Mouse (Mus musculus) frontal cortex, adult (tissue): ENCODE results near the gene Nxn.

Source experiments
- ATAC-seq: cut with Nextera tagmentation; 2 replicates; pipeline ENCODE4 v1.9.2; 2017; ENCODE audit warnings: mild to moderate bottlenecking, moderate library complexity, mixed read lengths; ENCODE audit not compliant: low TSS enrichment

Nxn gene

GRCm38 (mm10) chr11:76363178-76363577 is 35.8 kb downstream of the Nxn start:
- ATAC-seq, result no peak

DNA sequence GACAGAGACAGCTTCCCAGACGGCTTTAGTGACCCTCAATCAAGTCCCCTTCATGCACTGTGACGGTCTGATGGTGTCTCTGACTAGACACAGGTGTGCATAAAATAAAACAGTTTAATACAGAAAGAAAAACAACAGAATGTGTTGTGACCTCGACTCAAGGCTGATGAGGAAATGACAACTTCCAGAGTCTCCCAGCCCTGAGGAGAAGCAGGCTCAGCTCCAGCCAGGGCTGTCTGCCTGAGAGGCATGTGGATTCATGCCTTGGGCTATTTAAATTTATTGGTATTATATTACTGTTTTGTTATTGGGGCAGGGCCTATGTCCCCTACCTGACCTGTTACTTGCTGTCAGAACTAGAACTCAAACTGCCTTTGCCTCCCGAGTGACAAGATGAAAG is 37.5 kb downstream of the Nxn start:
- no peak for ATAC-seq

- no peak for ATAC-seq
Observed at GRCm38 (mm10) chr11:76360255-76360654, 38.7 kb downstream of the Nxn start.

- ATAC-seq, result no peak
Observed at GRCm38 (mm10) chr11:76358628-76359320, 40.2 kb downstream of the Nxn start.

DNA sequence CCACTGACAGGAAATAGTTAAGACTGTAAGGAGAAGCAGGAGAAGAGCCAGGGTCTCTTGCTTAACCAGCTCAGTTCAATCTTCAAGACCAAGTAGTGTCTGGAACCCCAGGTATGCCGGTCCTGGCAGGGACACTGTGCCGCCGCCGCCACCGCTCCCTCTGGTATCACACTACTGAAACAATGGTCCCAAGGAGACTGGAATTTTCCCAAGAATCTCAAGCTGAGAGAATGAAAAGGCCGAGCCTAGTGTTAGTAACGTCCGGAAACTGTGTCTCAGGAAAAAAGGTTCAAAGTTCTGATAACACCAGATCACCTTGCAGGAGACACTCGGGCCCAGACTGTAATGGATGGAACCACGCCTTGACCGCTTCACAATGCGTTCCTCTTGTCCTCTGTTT is 41.5 kb downstream of the Nxn start:
- no peak for ATAC-seq

GRCm38 (mm10) chr11:76356091-76356490 is 42.8 kb downstream of the Nxn start:
- ATAC-seq, result no peak

GRCm38 (mm10) chr11:76355425-76355824 is 43.5 kb downstream of the Nxn start:
- no peak for ATAC-seq

- no peak for ATAC-seq
Observed at GRCm38 (mm10) chr11:76352861-76353558, 45.9 kb downstream of the Nxn start.

GRCm38 (mm10) chr11:76351624-76352011 is 47.3 kb downstream of the Nxn start:
- no peak for ATAC-seq

DNA sequence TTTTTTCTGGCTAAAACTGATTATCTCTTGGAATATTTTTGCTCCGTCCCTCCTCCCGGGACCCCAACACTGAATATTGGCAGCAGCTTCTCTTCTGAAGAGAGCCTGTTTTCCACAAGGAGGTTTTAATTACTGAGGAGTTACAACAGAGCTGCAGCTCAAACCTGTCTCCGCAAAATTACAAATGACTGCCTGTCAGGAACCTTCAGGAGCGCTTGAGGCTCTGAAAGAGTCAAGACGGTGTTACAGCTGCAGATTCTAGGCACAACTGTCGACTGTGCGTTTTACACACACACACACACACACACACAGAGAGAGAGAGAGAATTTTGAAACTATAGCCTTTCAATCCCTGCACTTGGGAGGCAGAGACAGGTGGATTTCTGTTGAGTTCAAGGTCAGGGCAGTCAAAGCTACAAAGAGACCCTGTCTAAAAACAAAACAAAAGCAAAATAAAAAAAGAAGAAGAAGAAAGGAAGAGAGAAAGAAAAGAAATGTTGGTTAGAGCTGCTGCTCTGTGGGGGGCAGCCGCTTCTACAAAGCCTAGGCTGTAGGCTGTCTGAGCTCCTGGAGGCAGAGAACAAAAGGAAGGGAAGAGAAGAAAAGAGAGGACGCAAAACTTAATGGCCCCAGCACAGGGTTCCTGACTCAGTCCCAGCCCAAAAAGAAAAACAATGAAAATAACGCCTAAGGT is 47.9 kb downstream of the Nxn start:
- no peak for ATAC-seq

DNA sequence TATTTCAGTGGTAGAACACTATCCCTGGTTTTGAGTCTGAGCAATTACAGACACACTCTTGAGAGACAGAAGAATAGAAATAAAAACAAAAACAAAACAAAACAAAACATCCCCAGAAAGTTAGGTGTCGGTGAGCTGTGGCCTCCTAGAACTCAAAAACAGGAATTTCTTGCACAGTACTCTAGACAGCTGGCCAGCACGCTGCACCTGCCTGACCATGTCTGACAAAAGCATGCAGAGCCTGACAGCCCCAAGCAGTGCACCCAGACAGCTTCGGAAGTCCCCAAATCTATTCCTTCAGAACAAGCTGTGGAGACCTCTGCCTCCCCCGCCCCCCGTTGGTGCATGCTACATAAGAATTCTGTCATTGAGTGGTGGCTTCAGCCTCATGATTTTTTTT is 49.1 kb downstream of the Nxn start:
- ATAC-seq, result no peak

DNA sequence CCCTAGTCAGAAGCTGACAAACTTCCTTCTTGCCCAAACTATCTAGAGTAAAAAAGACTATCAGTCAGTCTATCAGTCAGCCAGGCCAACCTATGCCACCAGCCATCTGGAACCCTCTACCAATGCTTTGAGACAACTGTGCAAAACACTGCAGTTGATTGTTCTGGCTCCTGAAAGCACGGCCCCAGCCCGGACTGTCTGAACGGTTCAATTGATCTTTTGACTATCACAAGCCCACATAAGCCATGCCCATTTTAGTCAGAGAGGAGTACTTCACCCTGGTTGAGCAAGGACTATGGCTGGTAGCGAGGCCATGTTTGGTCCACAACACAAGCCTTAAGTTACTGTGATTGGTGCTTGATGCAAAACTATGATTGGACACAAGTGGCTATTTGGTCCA is 51.4 kb downstream of the Nxn start:
- no peak for ATAC-seq

DNA sequence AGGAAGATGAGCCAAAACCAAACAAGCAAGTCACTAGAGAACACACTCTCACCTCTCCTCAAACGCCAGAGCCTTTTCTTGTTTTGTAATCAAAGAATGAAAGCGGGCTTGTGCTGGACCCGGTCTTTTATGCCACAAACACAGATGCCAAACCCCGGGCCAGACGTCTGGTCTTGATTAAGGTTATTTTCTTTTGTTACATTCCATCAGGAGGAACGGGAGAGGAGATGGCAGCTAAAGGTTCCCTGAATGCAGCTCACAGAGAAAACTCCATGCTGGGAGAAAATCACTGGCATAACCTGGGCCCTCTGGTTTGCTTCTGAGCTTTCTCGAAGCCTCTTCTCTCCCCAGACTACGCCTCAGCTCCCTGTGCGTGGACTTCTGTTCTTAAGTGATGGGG is 55.9 kb downstream of the Nxn start:
- no peak for ATAC-seq

DNA sequence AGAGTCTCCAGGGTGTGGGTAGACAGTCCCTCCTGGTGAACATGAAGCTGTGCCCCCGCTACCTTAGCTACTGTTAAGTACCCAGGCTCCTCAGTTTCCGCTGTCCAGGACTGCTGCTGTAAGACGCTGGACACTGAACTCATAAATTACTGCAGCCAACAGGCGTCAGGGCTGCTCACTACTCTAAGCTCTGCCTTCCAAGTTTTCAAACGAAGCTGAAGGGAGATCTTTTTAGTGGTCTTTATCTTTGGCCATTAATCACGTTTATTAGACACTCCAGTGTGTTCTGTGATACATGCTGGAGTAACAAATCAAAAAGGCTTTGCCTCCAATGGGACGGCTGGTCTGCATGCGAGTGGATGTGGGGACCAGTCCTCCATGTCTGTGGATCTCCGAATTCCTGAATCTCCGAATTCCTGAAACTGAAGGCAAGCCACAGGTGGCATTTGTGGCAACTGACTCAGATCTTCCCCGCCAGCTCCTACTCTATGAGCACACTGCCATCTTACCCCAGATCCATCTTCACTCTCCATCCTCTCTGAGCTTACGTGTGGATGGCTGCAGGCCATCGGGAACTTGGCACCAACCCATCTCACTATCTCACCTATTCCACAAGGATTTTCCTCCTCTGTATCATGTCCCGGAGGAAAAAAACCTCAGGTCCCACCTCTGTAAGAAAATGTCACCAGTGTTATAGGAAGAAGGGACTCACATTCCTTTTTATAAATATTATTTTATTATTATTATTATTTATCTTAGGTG is 56.9 kb downstream of the Nxn start:
- ATAC-seq, result no peak

- ATAC-seq, result no peak
Observed at GRCm38 (mm10) chr11:76341163-76341562, 57.8 kb downstream of the Nxn start.

DNA sequence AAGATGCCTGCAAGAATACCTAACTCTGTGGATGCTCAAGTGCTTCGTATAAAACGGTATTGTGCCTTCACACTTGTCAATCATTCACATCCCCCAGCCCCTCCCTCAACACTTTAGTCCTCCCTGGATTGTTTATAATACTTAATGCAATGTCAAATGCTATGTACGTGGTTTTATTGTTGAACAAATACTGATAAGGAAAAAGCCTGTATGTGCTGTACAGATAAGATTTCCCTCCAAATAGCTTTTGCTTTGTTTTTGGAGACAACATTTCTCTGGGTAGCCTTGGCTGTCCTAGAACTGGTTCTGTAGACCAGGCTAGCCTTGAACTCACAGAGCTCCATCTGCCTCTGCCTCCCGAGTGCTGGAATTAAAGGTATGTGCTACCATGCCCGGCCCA is 59.1 kb downstream of the Nxn start:
- no peak for ATAC-seq

- ATAC-seq, result no peak
Observed at GRCm38 (mm10) chr11:76339141-76339540, 59.8 kb downstream of the Nxn start.

DNA sequence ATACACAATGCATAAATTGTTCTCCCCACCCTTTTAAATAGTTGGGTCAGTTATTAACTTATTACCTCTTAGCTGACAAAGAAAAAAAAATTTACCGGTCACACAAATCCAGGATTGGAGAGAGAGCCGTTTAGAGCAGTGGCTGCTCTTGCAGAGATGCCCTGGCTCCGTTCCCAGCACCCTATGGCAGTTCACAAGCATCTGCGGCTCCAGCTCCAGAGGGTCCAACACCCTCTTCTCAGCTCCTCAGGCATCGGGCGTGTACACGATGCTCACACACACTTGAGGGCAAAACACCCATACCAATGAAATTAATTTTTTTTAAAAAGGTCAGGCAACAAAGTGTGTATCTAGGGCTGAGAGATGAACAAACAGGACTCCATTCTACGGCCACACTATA is 60.3 kb downstream of the Nxn start:
- ATAC-seq, result no peak

DNA sequence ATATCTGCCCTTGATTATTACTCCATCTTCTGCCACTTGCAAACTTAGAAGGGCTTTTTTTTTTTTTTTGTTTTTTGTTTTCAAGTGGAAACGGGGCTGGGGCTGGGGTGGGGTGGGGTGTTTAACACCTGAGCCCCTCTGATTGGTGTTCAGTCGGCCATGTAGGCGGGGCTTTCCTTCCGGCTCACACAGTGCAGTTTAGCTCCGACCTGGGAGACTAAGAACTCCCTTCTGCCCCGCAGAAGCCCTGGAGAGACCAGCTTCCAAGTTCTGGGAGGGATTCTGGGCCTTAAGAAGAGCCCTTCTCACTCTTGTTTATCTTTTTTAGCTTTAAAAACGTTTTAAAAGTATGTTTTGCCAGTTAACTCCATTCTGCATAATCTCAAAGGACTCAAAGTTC is 61.2 kb downstream of the Nxn start:
- no peak for ATAC-seq

GRCm38 (mm10) chr11:76337236-76337635 is 61.7 kb downstream of the Nxn start:
- ATAC-seq, result no peak

GRCm38 (mm10) chr11:76336224-76336623 is 62.7 kb downstream of the Nxn start:
- ATAC-seq, result no peak

DNA sequence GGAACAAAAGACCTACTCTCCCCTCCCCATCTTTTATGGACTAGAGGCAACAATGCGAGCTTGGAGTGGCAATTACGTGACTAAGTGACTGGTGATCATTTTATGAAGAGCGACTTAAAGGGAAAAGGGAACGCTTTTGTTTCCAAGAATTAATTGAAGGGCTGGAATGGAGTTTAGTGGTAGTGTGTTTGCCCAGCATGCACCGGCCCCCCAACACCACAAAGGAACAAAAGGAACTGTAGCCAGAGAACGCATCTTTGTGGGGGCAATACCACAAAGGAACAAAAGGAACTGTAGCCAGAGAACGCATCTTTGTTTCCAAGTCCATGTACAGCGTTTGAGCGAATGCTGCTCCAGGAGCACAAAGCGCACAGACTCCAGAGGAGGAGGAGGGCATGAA is 64.0 kb downstream of the Nxn start:
- ATAC-seq, result no peak
